Mouse (Mus musculus) layer of hippocampus, adult 18-20 months (tissue): ENCODE measurements at regions not wholly inside any gene's neighbourhood (a gene's known extent, or its start where the extent isn't known, plus 50 kb on each side); places are given as distances from the start of the nearest gene placed in this dataset.

Source experiments
- DNase-seq, 2 experiments: peaks; one replicate each; pipeline ENCODE4 v3.0.0; 2022; ENCODE audit warnings: low spot score in 2 of 2

DNA sequence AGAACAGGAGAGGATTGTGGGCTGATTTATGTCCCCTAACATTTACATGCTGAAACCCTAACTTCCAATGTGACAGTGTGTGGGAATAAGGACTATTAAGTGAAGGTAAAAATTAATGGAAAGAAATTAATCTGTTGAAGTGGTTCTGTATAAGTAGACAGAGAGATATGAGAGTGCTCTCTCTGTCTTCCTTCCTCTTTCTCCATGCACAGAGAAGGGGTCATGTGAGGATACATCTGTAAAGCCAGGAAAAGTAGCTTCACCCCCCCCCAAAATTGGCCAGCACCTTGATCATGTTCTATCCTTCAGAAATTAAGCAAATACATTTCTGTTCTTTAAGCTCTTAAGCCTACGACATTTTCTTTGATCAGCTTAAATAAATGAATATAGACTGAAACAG is 268.6 kb upstream of the Ccdc54 start:
- no peak for DNase-seq

DNA sequence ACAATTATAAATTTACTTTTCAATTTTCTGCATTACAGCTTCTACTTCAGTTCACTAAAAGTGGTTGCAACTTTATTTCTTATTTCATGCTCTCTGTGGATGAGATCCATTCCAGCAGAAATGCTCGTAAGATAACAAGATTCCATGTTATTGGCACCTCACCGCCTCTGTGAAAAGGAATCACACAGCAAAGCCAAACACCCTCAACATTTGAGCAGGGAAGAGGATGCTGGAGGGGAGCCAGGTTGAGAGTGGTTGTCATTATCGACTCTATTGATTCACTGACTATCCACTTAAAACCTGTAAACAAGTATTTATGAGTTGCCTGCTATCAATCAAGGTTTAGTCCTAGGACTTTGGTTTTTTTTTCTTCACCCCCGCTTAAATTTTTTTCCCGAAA is 261.1 kb upstream of the Ccdc54 start:
- DNase-seq: no peak

DNA sequence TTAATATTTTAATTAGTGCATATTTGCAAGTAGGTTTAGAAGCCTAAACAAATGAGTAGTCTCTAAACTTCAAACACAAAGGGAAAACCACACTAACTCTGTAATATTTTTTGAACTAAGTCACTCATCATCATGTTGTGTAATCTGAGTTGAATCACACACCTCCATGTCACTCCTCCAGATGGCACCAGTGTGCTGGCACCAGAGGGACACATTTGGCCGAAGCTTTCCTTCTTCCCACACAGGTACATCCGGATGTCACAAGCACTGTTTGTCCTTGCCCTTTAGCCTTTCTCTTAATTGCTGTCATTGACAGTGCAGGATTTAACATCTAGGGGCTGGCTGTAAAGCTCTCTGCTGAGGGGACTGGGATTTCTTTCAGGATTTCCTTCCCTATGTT is 256.7 kb upstream of the Ccdc54 start:
- peak; percentile 11 to 67 for DNase-seq

- DNase-seq: no peak
Observed at GRCm38 (mm10) chr16:50846505-50846904, 255.6 kb upstream of the Ccdc54 start.

DNA sequence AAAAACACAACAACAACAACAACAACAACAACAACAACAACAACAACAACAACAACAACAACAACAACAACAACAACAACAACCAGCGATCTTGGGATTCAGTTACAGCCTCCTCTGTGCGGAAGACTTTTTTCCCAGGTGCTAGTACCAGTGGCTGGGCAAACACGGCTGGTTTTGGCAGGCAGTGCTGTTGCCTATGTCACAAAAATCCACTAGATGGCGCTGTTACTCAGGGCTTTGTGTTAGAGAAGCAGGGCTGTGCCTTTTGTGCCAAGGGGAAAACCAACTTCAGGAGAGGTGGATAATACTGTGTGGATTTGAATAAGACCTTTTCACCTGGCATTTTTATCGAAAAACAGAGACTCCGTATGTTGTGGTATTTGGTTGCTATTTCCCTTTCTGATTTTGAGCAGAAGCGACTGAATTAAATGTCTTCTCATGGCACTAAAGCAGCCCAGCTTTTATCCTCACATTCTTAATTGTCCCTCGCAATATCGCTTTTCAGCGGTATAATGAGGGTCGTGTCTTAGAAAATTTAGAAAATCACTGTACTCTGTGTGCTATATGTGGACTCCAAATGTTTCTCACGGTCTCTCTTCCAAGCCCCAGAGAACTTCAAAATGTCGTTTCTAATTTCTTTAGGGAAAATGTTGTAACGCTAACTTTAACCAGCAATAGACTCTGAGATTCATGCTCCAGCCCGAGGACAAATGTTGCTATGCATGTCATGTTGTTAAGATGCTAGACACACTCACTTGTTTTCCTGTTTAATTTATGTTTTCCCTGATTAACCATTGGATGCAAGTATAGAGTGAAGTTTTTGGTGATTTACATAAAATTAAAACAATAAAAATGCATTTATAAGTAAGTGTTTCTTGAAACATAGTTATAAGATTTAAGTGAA is 251.0 kb upstream of the Ccdc54 start:
- peak; percentile 75 to 85 for DNase-seq

- DNase-seq: no peak
Observed at GRCm38 (mm10) chr16:50841205-50841604, 250.3 kb upstream of the Ccdc54 start.

DNA sequence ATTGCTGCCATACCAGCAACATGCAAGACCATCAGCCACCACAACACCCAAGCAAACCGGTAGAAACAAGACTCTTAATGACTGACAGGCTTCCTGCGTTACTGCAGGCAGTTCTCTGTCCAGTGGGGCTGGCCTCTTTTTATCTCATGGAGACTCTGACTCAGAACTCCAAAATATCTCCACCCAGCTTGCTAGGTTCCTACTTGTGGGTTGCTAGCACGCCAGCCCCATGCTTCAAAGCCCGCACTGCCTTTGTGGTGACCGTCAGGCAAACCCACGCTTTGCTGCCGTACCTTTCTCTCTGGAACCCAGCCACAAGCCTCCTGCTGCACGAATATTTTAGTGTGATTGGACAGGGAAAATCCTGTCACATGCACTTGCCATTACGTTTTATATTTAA is 248.7 kb upstream of the Ccdc54 start:
- no peak for DNase-seq

- DNase-seq: no peak
Observed at GRCm38 (mm10) chr16:50837416-50837815, 246.5 kb upstream of the Ccdc54 start.

- no peak for DNase-seq
Observed at GRCm38 (mm10) chr16:50836457-50836856, 245.5 kb upstream of the Ccdc54 start.

DNA sequence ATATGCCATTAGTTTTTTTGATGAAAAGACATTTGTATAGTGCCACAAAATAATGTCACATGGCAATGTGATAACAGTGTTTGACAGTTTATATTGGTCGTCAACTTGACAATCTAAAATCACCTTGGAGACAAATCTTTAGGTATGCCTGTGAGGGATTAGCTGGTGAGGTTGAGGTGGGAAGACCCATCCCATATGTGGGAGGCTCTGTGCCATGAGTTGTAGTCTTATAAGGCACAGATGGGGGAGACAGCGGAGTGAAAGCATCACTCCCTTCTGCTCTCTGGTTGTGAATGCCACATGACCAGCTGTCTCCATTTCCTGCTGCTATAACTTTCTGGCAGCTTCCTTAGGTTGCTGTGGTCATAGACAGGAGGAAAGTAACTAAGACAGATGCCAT is 242.4 kb upstream of the Ccdc54 start:
- DNase-seq: no peak

DNA sequence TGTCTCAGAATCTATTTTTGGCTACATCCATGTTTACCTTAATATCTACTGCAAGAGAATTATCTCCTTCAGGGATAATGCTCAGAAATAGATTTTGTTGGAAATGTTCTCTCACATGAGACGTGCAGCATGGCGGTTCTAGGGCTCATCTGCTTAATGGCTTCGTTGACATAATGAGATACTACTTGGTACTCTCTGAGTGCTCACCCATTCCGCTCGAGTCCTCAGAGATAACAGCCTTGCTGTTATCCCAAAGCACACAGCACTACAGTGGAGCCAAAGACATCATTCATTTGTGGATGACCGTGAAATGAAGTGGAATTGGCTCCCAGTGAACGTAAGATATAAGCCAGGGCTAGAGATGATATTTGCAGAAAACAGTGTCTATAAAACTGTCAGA is 231.4 kb upstream of the Ccdc54 start:
- no peak for DNase-seq

- no peak for DNase-seq
Observed at GRCm38 (mm10) chr16:50814626-50815025, 223.7 kb upstream of the Ccdc54 start.

- peak; percentile 69 to 75 for DNase-seq
Observed at GRCm38 (mm10) chr16:50799145-50799794, 208.3 kb upstream of the Ccdc54 start.

DNA sequence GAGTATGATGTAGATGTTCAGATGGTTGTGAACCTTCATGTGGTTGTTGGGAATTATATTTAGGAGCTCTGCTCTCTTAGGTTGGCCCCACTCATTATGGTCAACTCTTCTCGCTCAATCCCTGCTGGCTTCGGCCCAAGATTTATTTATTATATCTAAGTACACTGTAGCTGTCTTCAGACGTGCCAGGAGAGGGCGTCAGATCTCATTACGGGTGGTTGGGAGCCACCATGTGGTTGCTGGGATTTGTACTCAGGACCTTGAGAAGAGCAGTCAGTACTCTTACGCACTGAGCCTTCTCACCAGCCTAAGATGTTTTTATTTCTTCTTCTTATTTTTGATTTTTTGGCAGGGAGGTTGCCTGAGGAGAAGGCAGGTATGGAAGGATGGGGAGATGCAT is 207.1 kb upstream of the Ccdc54 start:
- no peak for DNase-seq

GRCm38 (mm10) chr16:50792960-50793359 is 202.0 kb upstream of the Ccdc54 start:
- DNase-seq: peak; percentile 13 to 69

DNA sequence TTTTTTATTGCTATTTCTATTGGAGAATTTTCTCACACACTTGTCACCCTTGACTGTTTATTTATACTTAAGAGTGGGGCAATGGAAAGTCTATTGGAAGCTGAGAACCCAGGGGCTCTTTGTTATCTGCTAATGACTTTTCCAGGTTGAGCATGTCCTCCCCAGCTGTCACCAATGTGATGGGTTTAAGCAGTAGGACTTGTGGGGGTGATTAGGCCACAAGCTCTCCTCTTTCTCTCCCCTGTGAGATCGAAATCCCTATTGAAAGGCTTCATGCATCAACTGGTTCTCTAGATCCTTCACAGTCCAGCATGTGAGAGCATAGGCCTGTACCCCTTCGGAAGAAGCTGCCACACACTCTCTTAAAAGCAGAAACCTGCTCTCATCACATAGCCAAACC is 201.6 kb upstream of the Ccdc54 start:
- DNase-seq: no peak

DNA sequence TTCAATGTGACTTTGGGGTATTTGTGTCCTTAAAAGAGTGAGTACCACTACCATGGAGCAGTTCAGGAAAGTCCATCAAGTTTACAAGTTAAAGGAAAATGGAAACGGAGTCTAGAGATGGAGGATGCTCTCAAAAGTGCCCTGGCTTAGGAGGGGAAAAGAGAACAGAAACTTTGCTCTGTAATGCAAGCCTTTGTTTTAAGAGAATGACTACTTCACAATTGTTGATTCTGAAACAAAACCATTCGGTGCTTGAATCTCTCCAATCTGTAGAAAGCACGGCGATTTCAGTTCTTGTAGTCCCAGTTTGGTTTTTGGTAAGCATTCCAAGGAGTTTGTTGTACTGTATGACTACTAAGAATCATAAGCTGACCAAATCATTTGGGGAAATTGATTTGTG is 197.7 kb upstream of the Ccdc54 start:
- no peak for DNase-seq

DNA sequence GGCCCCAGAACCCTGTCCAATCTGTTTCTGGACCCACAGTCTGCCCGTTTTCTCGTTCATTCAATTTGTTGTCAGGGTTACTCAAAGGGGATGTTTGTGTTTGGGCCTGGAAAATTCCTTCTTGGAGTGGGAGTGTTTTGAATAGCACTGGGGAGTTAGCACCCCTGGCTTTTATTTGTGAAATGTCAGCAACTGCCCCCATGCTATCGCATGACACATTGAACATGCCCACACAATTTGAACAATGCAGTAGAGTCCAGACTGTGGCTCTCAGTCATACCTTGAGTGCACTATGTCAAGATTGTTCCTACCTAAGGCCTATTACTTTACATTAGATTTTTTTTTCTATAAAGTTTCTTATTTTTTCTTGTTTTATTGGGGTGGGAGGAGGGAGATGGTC is 195.2 kb upstream of the Ccdc54 start:
- DNase-seq: no peak

- DNase-seq: no peak
Observed at GRCm38 (mm10) chr16:50785384-50785783, 194.4 kb upstream of the Ccdc54 start.

GRCm38 (mm10) chr16:50784651-50785228 is 193.8 kb upstream of the Ccdc54 start:
- no peak for DNase-seq

DNA sequence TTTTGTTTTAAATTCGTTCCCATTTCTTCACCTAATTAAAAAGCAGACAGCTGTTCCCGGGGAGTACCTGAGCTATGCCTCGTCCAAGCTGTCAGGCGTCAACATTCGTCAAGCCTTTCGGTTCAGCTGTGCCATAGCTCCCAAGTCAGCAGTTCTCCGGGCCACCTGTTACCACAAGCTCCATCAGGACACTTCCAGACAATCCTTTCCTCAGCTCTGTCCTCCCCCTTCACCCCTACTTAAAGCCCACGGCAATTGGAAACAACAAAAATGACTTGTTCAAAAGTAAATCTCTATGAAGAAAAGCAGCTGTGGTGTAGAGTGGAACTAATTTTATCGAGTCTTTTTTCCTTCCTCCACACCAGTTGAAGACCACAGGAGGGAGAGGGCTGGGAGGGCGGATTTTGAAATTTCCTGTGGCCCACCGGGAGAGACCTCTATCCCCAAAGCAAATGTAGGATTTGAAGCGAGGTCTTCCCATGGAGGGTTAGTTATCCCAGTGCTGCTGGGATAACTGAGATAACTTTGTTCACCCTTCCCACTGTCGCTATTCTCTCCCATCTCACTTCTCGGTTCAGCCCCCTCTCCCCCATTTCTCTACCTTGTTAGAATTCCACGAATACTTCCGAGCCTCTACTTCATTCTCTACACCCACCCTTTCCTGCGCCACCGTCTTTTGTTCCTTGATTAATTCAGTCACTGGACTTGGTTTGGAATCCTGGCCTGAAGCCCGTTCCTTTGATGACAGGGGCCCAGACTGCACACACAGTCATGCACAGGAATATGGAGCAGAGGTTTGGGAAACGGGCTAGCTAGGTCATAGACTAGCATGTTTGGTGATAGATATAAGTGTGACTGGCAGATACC is 193.1 kb upstream of the Ccdc54 start:
- no peak for DNase-seq
